Mouse (Mus musculus) splenic B cell, adult 2 months (primary cell): ENCODE data around the gene Kcnma1.

Experiments used
- DNase-seq: peaks from one replicate; pipeline ENCODE4 v3.0.0-alpha.2; 2011; ENCODE audit warnings: low read depth, low spot score
- H3K27me3 ChIP-seq: 2 replicates; pipeline ENCODE4 v1.6.1; 2012; ENCODE audit warnings: mild to moderate bottlenecking, low read length, moderate library complexity, mixed read lengths; ENCODE audit not compliant: control insufficient read depth, poor library complexity, insufficient read depth, severe bottlenecking
- H3K36me3 ChIP-seq: 2 replicates; pipeline ENCODE4 v1.6.1; 2012; ENCODE audit warnings: mild to moderate bottlenecking, low read length, moderate library complexity, mixed read lengths; ENCODE audit not compliant: control insufficient read depth, poor library complexity, insufficient read depth, severe bottlenecking

Kcnma1 gene

GRCm38 (mm10) chr14:23874545-23874944, 139.7 kb downstream of the Kcnma1 start:
- Histone ChIP-seq H3K27me3 (no peaks in the 10 kb centered on the region), H3K36me3 (no peaks in the 10 kb centered on the region)
- no peak for DNase-seq

- DNase-seq = no peak
- Histone ChIP-seq H3K36me3 (no peaks in the 10 kb centered on the region), H3K27me3 (no peaks in the 10 kb centered on the region)
Measured at GRCm38 (mm10) chr14:23857034-23857433, 157.3 kb downstream of the Kcnma1 start.

GRCm38 (mm10) chr14:23854946-23855345, 159.3 kb downstream of the Kcnma1 start:
- H3K27me3 ChIP-seq = no peaks in the 10 kb centered on the region
- no peak for DNase-seq
- H3K36me3 ChIP-seq = no peaks in the 10 kb centered on the region

GRCm38 (mm10) chr14:23848529-23849141, 165.7 kb downstream of the Kcnma1 start:
- H3K27me3 ChIP-seq = no peaks in the 10 kb centered on the region
- no peaks in the 10 kb centered on the region for H3K36me3 ChIP-seq
- DNase-seq = no peak

- no peaks in the 10 kb centered on the region for H3K27me3 ChIP-seq
- DNase-seq = no peak
- no peaks in the 10 kb centered on the region for H3K36me3 ChIP-seq
Measured at GRCm38 (mm10) chr14:23846706-23847105, 167.6 kb downstream of the Kcnma1 start.

- no peak for DNase-seq
- H3K36me3 ChIP-seq = no peaks in the 10 kb centered on the region
- no peaks in the 10 kb centered on the region for H3K27me3 ChIP-seq
Measured at GRCm38 (mm10) chr14:23842025-23842424, 172.3 kb downstream of the Kcnma1 start.

- no peaks in the 10 kb centered on the region for H3K36me3 ChIP-seq
- DNase-seq = no peak
- H3K27me3 ChIP-seq = no peaks in the 10 kb centered on the region
Measured at GRCm38 (mm10) chr14:23839613-23840012, 174.7 kb downstream of the Kcnma1 start.

- no peak for DNase-seq
- Histone ChIP-seq H3K27me3 (no peaks in the 10 kb centered on the region), H3K36me3 (no peaks in the 10 kb centered on the region)
Measured at GRCm38 (mm10) chr14:23835387-23836111, 178.7 kb downstream of the Kcnma1 start.

- Histone ChIP-seq H3K36me3 (no peaks in the 10 kb centered on the region), H3K27me3 (no peaks in the 10 kb centered on the region)
- no peak for DNase-seq
Measured at GRCm38 (mm10) chr14:23831284-23831683, 183.0 kb downstream of the Kcnma1 start.

- Histone ChIP-seq H3K27me3 (no peaks in the 10 kb centered on the region), H3K36me3 (no peaks in the 10 kb centered on the region)
- no peak for DNase-seq
Measured at GRCm38 (mm10) chr14:23830316-23830715, 184.0 kb downstream of the Kcnma1 start.

- H3K36me3 ChIP-seq = no peaks in the 10 kb centered on the region
- H3K27me3 ChIP-seq = no peaks in the 10 kb centered on the region
- no peak for DNase-seq
Measured at GRCm38 (mm10) chr14:23828711-23829320, 185.5 kb downstream of the Kcnma1 start.

GRCm38 (mm10) chr14:23824937-23825336, 189.4 kb downstream of the Kcnma1 start:
- Histone ChIP-seq H3K36me3 (no peaks in the 10 kb centered on the region), H3K27me3 (no peaks in the 10 kb centered on the region)
- no peak for DNase-seq

GRCm38 (mm10) chr14:23824267-23824666, 190.0 kb downstream of the Kcnma1 start:
- H3K27me3 ChIP-seq = no peaks in the 10 kb centered on the region
- no peaks in the 10 kb centered on the region for H3K36me3 ChIP-seq
- no peak for DNase-seq

- no peak for DNase-seq
- H3K36me3 ChIP-seq = no peaks in the 10 kb centered on the region
- H3K27me3 ChIP-seq = no peaks in the 10 kb centered on the region
Measured at GRCm38 (mm10) chr14:23817585-23817984, 196.7 kb downstream of the Kcnma1 start.

- Histone ChIP-seq H3K36me3 (no peaks in the 10 kb centered on the region), H3K27me3 (no peaks in the 10 kb centered on the region)
- DNase-seq = no peak
Measured at GRCm38 (mm10) chr14:23810081-23810480, 204.2 kb downstream of the Kcnma1 start.
